Comparison of ENCODE assay signal across 14 mouse cellular contexts in the genomic region with DNA sequence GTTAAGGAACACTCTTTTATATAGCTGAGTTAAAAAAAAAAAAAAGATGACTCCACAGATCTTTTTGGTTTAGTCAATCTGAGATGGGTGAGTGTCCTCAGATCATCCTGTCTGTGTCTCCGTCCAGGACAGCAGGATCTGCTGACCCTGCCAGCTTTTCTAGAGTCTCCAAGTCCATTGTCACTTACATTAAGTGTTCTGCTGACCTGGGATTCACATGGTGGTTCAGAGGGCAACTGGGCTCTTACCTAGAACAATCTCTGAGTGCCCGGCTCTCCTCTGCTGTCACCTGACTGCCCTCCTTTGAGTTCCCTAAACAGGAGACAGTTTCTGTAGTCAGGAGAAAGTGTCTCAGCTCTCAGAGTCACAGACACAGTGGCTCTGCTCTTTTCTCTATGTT.
"Had no signal": no experiment of that assay in that cellular context is flagged by ENCODE, and none has a peak within 500 bp of the region (broad histone marks: within the 10 kb centered on the region; RNA-seq: fewer than 3 reads in every experiment).

No protein-coding gene starts in this region.

- H3K27me3 ChIP-seq: limb, embryonic 15.5 days; liver, embryonic 12.5 days; neural tube, embryonic 13.5 days; stomach, embryonic 15.5 days had no signal

- H3K9me3 ChIP-seq: limb, embryonic 15.5 days; liver, embryonic 12.5 days; midbrain, embryonic 10.5 days; neural tube, embryonic 13.5 days; stomach, embryonic 15.5 days had no signal

- H3K9ac ChIP-seq: hindbrain, embryonic 14.5 days; limb, embryonic 15.5 days; liver, embryonic 12.5 days; lung, embryonic 14.5 days; neural tube, embryonic 13.5 days; stomach, embryonic 15.5 days had no signal

- H3K27ac ChIP-seq: hindbrain, embryonic 14.5 days; limb, embryonic 15.5 days; liver, embryonic 12.5 days; midbrain, embryonic 10.5 days; neural tube, embryonic 13.5 days; stomach, embryonic 15.5 days had no signal

- DNase-seq: layer of hippocampus, postnatal 36 days; lung, embryonic 14.5 days; lung, postnatal 10 days; lung, postnatal 4 days; right cerebral cortex, postnatal 14 days; thymus, adult 2 months; thymus, postnatal 25 days had no signal

- ATAC-seq: liver, embryonic 12.5 days; midbrain, embryonic 16.5 days had no signal

- H3K4me2 ChIP-seq: hindbrain, embryonic 14.5 days; limb, embryonic 15.5 days; liver, embryonic 12.5 days; lung, embryonic 14.5 days; neural tube, embryonic 13.5 days; stomach, embryonic 15.5 days had no signal

- H3K4me3 ChIP-seq: limb, embryonic 15.5 days; liver, embryonic 12.5 days; midbrain, embryonic 10.5 days; neural tube, embryonic 13.5 days; stomach, embryonic 15.5 days had no signal
